Mouse (Mus musculus) lung, postnatal 0 days (tissue): Measurements from ENCODE around the gene Crybb1.

Experiments used
- CTCF ChIP-seq: IDR thresholded peaks from 2 replicates; pipeline ENCODE4 v1.5.1; 2016; ENCODE audit warnings: antibody characterized with exemption, mild to moderate bottlenecking
- EP300 ChIP-seq: IDR thresholded peaks from 2 replicates; pipeline ENCODE4 v1.6.1; 2016; ENCODE audit warnings: antibody characterized with exemption, mild to moderate bottlenecking, control low read depth

- TF ChIP-seq CTCF (no peak), EP300 (no peak)
Observed at GRCm38 (mm10) chr5:112247399-112247798, 8.2 kb upstream of the Crybb1 start.
